Mouse (Mus musculus): ENCODE data around the gene Gm29609. TPM values are rescaled to one million over a fixed set of nuclear protein-coding genes. Genes with fewer than 3 reads are reported as not detected.
A peak's percentile ranks its signal among the peaks of the same experiment; 100 is the strongest.

Gm29609 gene
- total RNA-seq, 1 experiment from 2014 or later = not detected

- ATAC-seq (replicated peaks in 1 of 2; ENCODE audit: insufficient read depth in 1 of 2, low FRiP score in 2 of 2, low TSS enrichment in 1 of 2, low read depth in 1 of 2, poor library complexity in 2 of 2, severe bottlenecking in 2 of 2) = no peak
These were observed 71.7 kb downstream of the Gm29609 start, which contains the start of gene Slc30a3 for GRCm38 (mm10) chr5:31108000-31108490. Gene Slc30a3, minus strand, starts transcription at chr5:31108237.

- ATAC-seq (replicated peaks in 1 of 2; ENCODE audit: insufficient read depth in 1 of 2, low FRiP score in 2 of 2, low TSS enrichment in 1 of 2, low read depth in 1 of 2, poor library complexity in 2 of 2, severe bottlenecking in 2 of 2) = peak; percentile 42 to 56; a peak in 2 of 4 replicates
These were observed 73.8 kb downstream of the Gm29609 start, which contains the start of gene Dnajc5g for GRCm38 (mm10) chr5:31105814-31106335. Gene Dnajc5g, plus strand, starts transcription at chr5:31106285.

- ATAC-seq (replicated peaks in 1 of 2; ENCODE audit: insufficient read depth in 1 of 2, low FRiP score in 2 of 2, low TSS enrichment in 1 of 2, low read depth in 1 of 2, poor library complexity in 2 of 2, severe bottlenecking in 2 of 2) = no peak
These were observed 83.8 kb downstream of the Gm29609 start for GRCm38 (mm10) chr5:31095711-31096480.

GRCm38 (mm10) chr5:31094799-31095691 lies 84.7 kb downstream of the Gm29609 start:
- peak; percentile 85 to 92 for ATAC-seq (replicated peaks in 1 of 2; ENCODE audit: insufficient read depth in 1 of 2, low FRiP score in 2 of 2, low TSS enrichment in 1 of 2, low read depth in 1 of 2, poor library complexity in 2 of 2, severe bottlenecking in 2 of 2)

Other genes starting within 250 kb of the Gm29609 start
- gene Cgref1, start 234.3 kb downstream of the Gm29609 start, total RNA-seq (2017) = not detected in 2 replicates
- gene Preb, start 219.6 kb downstream of the Gm29609 start, total RNA-seq (2017) = 56.5 and 72.3 TPM in 2 replicates
- not detected in 2 replicates for gene Tcf23, start 211.2 kb downstream of the Gm29609 start, total RNA-seq (2017)
- gene Atraid, start 131.6 kb downstream of the Gm29609 start, total RNA-seq (2017) = 69.1 and 74.0 TPM in 2 replicates
- 5.1 and 6.7 TPM in 2 replicates for gene Slc5a6, start 131.0 kb downstream of the Gm29609 start, total RNA-seq (2017)
- 22.2 and 33.5 TPM in 2 replicates for gene Cad, start 125.1 kb downstream of the Gm29609 start, total RNA-seq (2017)
- gene Dnajc5g, start 73.6 kb downstream of the Gm29609 start, total RNA-seq (2017) = not detected in 2 replicates
- not detected in 2 replicates for gene Slc30a3, start 71.7 kb downstream of the Gm29609 start, total RNA-seq (2017)
- not detected in 2 replicates for gene Trim54, start 63.2 kb downstream of the Gm29609 start, total RNA-seq (2017)
- gene Ucn, start 41.1 kb downstream of the Gm29609 start, total RNA-seq (2017) = not detected in 2 replicates
- gene Mpv17, start 25.7 kb downstream of the Gm29609 start, total RNA-seq (2017) = 32.1 and 51.0 TPM in 2 replicates
- gene Gtf3c2, start 233 bp upstream of the Gm29609 start, total RNA-seq (2017) = 64.3 and 83.3 TPM in 2 replicates
- gene Snx17, start 13.3 kb upstream of the Gm29609 start, total RNA-seq (2017) = 33.8 and 37.6 TPM in 2 replicates
- 11.4 and 16.0 TPM in 2 replicates for gene Eif2b4, start 13.5 kb upstream of the Gm29609 start, total RNA-seq (2017)
- 5.8 and 11.3 TPM in 2 replicates for gene Zfp513, start 22.4 kb upstream of the Gm29609 start, total RNA-seq (2017)
- 130 and 218 TPM in 2 replicates for gene Ppm1g, start 40.8 kb upstream of the Gm29609 start, total RNA-seq (2017)
- gene Nrbp1, start 61.0 kb upstream of the Gm29609 start, total RNA-seq (2017) = 112 and 130 TPM in 2 replicates
- not detected in 2 replicates for gene Gm9970, start 61.3 kb upstream of the Gm29609 start, total RNA-seq (2017)
- 2.3 and 8.4 TPM in 2 replicates for gene Krtcap3, start 71.8 kb upstream of the Gm29609 start, total RNA-seq (2017)
- gene Ift172, start 111.2 kb upstream of the Gm29609 start, total RNA-seq (2017) = 27.6 and 67.0 TPM in 2 replicates
- 1.6 and 2.6 TPM in 2 replicates for gene Fndc4, start 116.2 kb upstream of the Gm29609 start, total RNA-seq (2017)
- 0.65 TPM in 1 of 2 replicates, not detected in the other for gene Gckr, start 117.5 kb upstream of the Gm29609 start, total RNA-seq (2017)